In genomic region chr10:84760118-84761111, GRCm38 (mm10) we compare ENCODE assay signal across 8 mouse cellular contexts. TPM values are rescaled to one million over a fixed set of nuclear protein-coding genes. Genes with fewer than 3 reads are reported as not detected.
DNase-seq lines count a peak whose midpoint lies in the region; ATAC-seq lines count a peak whose summit lies in the region.

No protein-coding gene starts in this region.

- no peaks in the 10 kb centered on the region for H3K9me3 ChIP-seq in kidney, embryonic 16.5 days (ENCODE audit: low read length)
- no peaks in the 10 kb centered on the region for H3K9me3 ChIP-seq in forebrain, embryonic 15.5 days
- no peaks in the 10 kb centered on the region for H3K9me3 ChIP-seq in midbrain, embryonic 11.5 days (ENCODE audit: control insufficient read depth, low read length)

- peak overlapping the region; percentile 19; the same call in 1 of the 2 replicates for H3K9ac ChIP-seq in kidney, embryonic 16.5 days (replicated peaks; ENCODE audit: low read length)
- H3K9ac ChIP-seq in forebrain, embryonic 15.5 days (replicated peaks), result peak overlapping the region; percentile 29
- peak overlapping the region; percentile 94 for H3K9ac ChIP-seq in midbrain, embryonic 11.5 days (ENCODE audit: low read length)

- no peak overlapping the region for H3K27ac ChIP-seq in kidney, embryonic 16.5 days (ENCODE audit: low read length)
- no peak overlapping the region for H3K27ac ChIP-seq in forebrain, embryonic 15.5 days (replicated peaks)
- peak overlapping the region; percentile 86 for H3K27ac ChIP-seq in midbrain, embryonic 11.5 days (ENCODE audit: low read depth, low read length)

- ATAC-seq in kidney, embryonic 16.5 days (ENCODE audit: low FRiP score, low TSS enrichment), result peak; percentile 63
- ATAC-seq in forebrain, embryonic 15.5 days (replicated peaks), result peak; percentile 59
- ATAC-seq in midbrain, embryonic 11.5 days (ENCODE audit: low FRiP score), result peak; percentile 59
- no peak for ATAC-seq in erythroblast, adult 5-6 weeks (replicated peaks; ENCODE audit: low FRiP score, poor library complexity, severe bottlenecking)

- H3K4me2 ChIP-seq in kidney, embryonic 16.5 days (replicated peaks; ENCODE audit: low read depth, low read length), result peak overlapping the region; percentile 59
- peak overlapping the region; percentile 95 for H3K4me2 ChIP-seq in forebrain, embryonic 15.5 days (replicated peaks)
- H3K4me2 ChIP-seq in midbrain, embryonic 11.5 days, result peak overlapping the region; percentile 90

- WGBS in kidney, embryonic 16.5 days, result 6% methylated on average over 45 of the region's 46 CpGs
- WGBS in forebrain, embryonic 15.5 days, result 9% methylated on average over 45 of the region's 46 CpGs
- 6% methylated on average over 46 of the region's 46 CpGs for WGBS in midbrain, embryonic 11.5 days

- no peak for DNase-seq in kidney, adult 18-20 months
- DNase-seq in ZHBTc4 (ENCODE audit: low read depth, low spot score), result peak; percentile 77
- DNase-seq in midbrain, embryonic 11.5 days (ENCODE audit: low spot score, missing footprints), result peak; percentile 96
- no peak for DNase-seq in urinary bladder, adult 2 months (ENCODE audit: low spot score)
- DNase-seq in layer of hippocampus, adult 11-12 months (ENCODE audit: low spot score), result no peak

- H3K27me3 ChIP-seq in kidney, embryonic 16.5 days (ENCODE audit: insufficient read depth, low read length), result peaks cover 87% of the 10 kb centered on the region
- peaks cover 29% of the 10 kb centered on the region for H3K27me3 ChIP-seq in forebrain, embryonic 15.5 days
- H3K27me3 ChIP-seq in midbrain, embryonic 11.5 days (ENCODE audit: control insufficient read depth, insufficient read depth, low read length), result peaks cover 6% of the 10 kb centered on the region; the same call in 1 of the 2 replicates

- H3K36me3 ChIP-seq in kidney, embryonic 16.5 days (ENCODE audit: insufficient read depth, low read length), result no peaks in the 10 kb centered on the region
- H3K36me3 ChIP-seq in forebrain, embryonic 15.5 days, result no peaks in the 10 kb centered on the region
- no peaks in the 10 kb centered on the region for H3K36me3 ChIP-seq in midbrain, embryonic 11.5 days (ENCODE audit: control insufficient read depth, insufficient read depth, low read length)

- peak overlapping the region; percentile 43 for H3K4me3 ChIP-seq in kidney, embryonic 16.5 days (ENCODE audit: low read length)
- H3K4me3 ChIP-seq in forebrain, embryonic 15.5 days, result peak overlapping the region; percentile 36
- H3K4me3 ChIP-seq in midbrain, embryonic 11.5 days (ENCODE audit: low read depth, low read length), result peak overlapping the region; percentile 79

- H3K4me1 ChIP-seq in kidney, embryonic 16.5 days (ENCODE audit: insufficient read depth, low read length), result peaks cover 25% of the 10 kb centered on the region
- peaks cover 52% of the 10 kb centered on the region for H3K4me1 ChIP-seq in forebrain, embryonic 15.5 days
- H3K4me1 ChIP-seq in midbrain, embryonic 11.5 days (ENCODE audit: control insufficient read depth, insufficient read depth, low read length), result peaks cover 34% of the 10 kb centered on the region

RNA-seq across cellular contexts. Expression of gene Rfx4, which starts 4.6 kb away (rescaled TPM):
- 0.20 and 0.33 TPM in 2 replicates for polyA plus RNA-seq in kidney, embryonic 16.5 days (2015; fragmentation: Nextera tagmentation; extraction: Ambion mirVana)
- 7.1 and 8.4 TPM in 2 replicates for polyA plus RNA-seq in forebrain, embryonic 15.5 days (2015; fragmentation: Nextera tagmentation; extraction: Ambion mirVana)
- 64.7 and 68.0 TPM in 2 replicates for polyA plus RNA-seq in midbrain, embryonic 11.5 days (2014; fragmentation: Nextera tagmentation; extraction: Ambion mirVana)
- 0.06 TPM in 1 of 2 replicates, not detected in the other for polyA plus RNA-seq in urinary bladder, adult 2 months (2012; rRNA removed)
- total RNA-seq in erythroblast, adult 5-6 weeks (2015; ENCODE audit: low replicate concordance), result 0.77 TPM in 1 of 2 replicates, not detected in the other
- total RNA-seq in erythroblast, adult 5-6 weeks (2017; ENCODE audit: low replicate concordance), result not detected in 2 replicates

Comparison
In these comparisons a context has a peak if more than half of its experiments do, and no peak if none do; other contexts are left out.
1. H3K9ac ChIP-seq: peak in every context shown above with its lines; median percentile 94 in midbrain, embryonic 11.5 days; 29 in forebrain, embryonic 15.5 days; 19 in kidney, embryonic 16.5 days.
2. DNase-seq: peak in ZHBTc4 (single experiment) and midbrain, embryonic 11.5 days (single experiment); none in kidney, adult 18-20 months (single experiment), urinary bladder, adult 2 months (single experiment) and layer of hippocampus, adult 11-12 months (single experiment).
3. Peak in every context shown above with its lines, with median percentiles within 50 percentile points of each other: H3K4me2 ChIP-seq and H3K4me3 ChIP-seq.